Mouse (Mus musculus) lung, postnatal 0 days (tissue): ENCODE measurements around the gene Tubb2a.

Experiments
- CTCF ChIP-seq: IDR thresholded peaks from 2 replicates; pipeline ENCODE4 v1.5.1; 2016; ENCODE audit warnings: antibody characterized with exemption, mild to moderate bottlenecking
- EP300 ChIP-seq: IDR thresholded peaks from 2 replicates; pipeline ENCODE4 v1.6.1; 2016; ENCODE audit warnings: antibody characterized with exemption, mild to moderate bottlenecking, control low read depth

GRCm38 (mm10) chr13:34060061-34060460, 17.7 kb downstream of the Tubb2a start:
- TF ChIP-seq CTCF (no peak), EP300 (no peak)
